Mouse (Mus musculus) MEL-GATA-1-ER (cell line): ENCODE results near the gene Macrod1.

ENCODE experiments used
- DNase-seq: peaks from one replicate; pipeline ENCODE4 v3.0.0-alpha.2; 2012; ENCODE audit warnings: low read depth; ENCODE audit errors: extremely low read depth

Gene Macrod1

DNA sequence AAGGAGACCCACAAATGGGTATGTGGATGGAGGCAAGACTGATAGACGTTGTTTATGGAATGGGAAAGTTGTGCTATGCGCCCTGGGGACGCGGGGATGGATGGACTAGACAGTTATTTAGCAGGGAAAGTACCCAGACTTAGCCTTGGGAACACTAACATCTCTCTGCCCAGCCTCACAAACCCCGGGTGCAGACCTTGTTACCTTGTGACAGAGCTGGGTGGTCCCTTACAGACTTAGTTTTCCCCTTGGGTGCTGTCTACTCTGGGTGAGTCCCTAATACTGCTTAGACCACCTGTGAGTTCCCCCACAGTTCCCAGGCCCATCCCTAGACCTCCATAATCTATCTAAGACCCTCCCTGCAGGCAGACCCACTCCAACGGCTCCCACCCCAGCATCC lies 110.2 kb downstream of the Macrod1 start:
- DNase-seq, result no peak

DNA sequence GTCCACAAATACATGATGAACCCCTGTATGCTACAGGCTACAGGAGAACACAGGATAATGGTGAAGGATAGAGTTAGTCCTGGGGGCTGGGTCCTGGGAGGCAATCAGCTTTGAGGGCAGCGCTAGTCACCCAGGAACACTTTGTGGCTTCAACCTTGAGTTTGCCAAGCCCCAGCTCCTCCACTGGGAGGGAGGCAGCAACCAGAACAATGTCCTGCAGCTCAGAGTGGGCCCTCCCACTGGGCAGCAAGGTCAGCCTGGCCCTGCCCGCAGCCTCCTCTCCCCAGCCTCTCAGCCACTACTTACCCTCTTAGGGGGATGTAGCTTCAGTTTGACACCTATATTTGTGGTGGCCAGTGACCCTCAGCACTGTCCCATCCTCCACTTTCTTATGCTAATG lies 111.8 kb downstream of the Macrod1 start:
- no peak for DNase-seq

DNA sequence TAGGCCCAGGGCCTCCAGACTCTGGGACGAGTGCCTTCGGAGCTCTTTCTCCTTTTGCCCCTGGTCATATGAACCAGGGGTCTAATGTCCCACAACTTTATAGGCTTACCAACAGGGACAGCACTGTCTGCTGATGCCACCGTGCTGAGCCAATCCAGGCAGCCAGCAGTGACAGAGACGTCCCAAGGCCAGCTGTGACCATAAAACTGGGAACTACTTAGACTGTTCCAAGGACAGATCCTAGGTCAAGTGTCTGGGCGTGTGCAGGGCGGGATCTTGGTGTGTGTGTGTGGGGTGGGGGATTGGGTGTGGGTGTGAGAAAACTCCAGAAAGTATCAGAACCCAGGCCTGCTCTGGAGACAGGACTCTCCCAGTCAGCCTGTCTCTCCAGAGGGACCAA lies 114.3 kb downstream of the Macrod1 start:
- no peak for DNase-seq

DNA sequence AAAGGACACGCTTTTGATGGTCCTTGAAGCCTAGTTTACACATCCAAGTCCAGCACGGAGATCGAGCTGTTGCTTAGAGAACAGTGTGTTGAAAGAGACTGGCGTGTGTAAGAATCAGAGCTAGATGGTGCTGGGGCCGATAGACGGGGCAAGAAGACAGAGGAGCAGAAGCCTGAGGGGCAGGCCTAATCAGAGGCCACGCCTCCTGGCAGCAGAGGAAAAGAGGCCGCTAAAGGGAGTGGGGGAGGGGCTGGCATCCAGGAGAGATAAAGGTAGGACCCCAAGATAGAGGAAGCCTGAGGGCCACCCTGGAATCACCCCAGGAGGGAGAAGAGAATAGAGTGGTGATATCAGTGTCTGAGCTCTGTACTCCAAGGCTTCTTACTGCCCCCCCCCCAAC lies 114.8 kb downstream of the Macrod1 start:
- no peak for DNase-seq

DNA sequence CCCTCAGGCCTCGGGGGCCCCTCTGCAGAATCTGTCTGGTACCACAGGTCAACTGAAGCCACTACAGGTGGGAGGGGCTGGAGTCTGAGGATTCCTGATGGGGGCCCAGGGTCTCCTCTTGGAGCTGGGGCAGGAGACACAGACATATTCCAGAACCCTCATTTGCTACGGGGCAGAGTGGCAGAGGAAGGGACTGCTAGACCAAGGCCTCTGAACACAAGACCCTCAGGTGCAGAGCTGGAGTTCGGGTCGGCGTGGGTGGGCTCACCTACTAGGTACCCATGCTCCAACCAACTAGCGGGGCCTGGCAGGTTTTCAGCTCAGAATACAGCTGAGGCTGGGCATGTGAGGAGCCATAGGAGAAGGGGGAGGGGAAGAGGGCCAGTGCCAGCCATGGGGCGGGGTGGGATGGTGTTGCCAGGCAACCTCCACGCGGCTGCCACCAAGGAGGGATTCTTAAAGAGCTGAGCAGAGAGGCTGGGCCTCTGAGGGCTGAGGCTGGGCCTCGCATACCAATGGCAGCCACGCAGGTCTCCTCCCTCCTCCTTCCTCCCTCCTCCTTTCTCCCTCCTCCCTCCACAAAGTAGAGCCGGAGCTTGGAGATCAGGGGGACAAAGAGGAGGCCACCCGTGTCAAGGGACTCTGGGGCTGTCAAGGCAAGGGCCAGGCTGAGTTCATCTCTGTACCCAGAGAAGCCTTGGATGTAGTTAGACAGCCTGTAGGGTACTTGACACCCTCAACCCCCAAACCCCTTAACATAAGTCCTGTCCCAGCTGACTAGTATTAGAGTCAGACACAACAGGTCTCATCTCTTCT lies 115.6 kb downstream of the Macrod1 start:
- DNase-seq, result no peak

DNA sequence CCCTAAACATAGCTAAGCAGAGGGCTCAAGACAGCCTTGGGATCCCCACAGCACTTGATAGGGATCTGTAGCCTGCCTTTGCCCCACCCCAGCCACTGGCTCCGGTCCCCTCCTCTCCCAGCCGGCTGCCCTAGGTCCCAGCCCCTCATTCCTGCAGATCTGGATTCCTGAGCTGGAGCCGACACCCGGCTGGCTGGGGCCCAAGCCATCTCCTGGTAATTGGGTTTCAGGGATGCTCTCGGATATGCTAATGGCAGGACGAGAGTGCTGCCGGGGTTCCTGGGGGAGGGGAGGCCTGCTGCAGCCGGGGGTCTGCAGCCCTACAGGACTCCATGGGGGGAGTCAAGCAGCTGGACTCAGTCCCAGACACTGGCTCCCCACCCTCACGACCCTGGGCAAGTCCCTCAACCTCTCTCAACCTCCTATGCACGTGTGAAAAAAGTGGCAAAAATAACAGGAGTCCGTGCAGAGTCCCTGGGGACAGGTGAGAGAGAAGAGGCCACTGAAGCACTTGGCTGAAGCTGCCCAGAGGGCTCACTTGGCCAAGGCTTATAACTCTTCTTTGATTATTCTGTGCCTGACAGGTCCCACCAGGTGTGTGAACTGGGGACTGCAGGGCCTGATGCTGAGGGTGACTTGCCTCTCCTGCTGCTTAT lies 119.6 kb downstream of the Macrod1 start:
- DNase-seq, result no peak

DNA sequence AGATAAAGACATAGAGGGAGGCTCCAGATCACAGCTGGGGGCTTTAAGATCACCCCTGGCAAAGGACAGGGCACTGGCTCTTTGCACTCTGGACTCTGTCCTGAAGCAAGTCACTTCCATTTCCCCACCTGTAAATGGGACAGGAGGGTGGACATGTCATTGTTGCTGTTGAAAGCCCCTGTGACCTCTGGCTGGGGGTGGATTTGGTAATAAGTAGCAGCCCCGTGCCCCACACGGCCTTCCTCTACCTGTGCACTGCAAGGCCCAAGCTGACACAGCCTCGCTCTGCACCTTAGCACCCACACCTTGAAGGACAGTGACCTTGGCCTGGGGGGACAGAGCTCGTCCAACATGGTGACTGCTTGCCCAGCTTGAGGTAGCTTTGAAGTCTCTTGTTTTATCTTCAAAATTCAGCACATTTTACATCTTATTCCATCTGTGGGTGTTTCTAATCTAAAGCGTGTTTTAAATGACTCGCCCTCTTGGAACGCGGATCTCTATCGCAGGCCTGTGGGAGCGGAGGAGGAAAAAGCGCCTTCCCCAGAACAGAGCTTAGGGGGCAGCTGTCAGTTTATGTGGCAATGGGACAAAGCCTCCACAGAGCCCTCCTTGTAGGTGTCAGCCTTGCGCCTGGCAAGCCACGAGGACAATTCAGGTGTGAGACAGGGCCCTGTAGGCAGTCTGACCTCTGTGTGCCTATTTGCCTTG lies 121.3 kb downstream of the Macrod1 start:
- no peak for DNase-seq

DNA sequence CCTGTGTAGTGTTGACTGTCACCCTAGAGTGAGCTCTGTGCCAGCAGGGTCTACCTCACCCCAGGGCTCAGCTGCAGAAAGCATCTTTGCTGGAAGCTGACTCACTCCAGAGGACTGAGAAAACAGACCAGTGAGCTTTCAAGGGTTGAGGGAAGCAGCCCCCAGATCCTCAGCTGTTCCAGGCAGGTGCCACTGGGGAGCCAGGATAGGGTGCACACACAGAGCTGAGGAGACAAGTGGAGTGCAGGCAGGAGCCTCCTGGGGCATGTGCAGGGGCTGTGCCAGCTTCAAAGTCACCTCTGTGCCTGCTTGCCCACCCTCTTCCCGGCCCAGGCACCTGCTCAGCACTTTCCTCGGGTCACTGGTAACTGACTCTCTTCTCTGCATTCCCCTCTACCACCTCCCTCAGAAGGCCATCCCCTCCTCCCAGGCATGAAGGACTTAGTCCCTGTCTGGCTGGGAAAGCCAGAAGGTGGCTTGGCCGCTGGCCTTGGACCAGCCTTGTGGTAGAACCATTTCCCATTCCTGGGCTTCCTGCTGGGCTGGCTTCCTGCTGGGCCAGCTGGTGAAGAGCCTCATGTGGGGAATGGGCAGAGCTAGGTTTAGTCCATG lies 122.3 kb downstream of the Macrod1 start:
- no peak for DNase-seq

DNA sequence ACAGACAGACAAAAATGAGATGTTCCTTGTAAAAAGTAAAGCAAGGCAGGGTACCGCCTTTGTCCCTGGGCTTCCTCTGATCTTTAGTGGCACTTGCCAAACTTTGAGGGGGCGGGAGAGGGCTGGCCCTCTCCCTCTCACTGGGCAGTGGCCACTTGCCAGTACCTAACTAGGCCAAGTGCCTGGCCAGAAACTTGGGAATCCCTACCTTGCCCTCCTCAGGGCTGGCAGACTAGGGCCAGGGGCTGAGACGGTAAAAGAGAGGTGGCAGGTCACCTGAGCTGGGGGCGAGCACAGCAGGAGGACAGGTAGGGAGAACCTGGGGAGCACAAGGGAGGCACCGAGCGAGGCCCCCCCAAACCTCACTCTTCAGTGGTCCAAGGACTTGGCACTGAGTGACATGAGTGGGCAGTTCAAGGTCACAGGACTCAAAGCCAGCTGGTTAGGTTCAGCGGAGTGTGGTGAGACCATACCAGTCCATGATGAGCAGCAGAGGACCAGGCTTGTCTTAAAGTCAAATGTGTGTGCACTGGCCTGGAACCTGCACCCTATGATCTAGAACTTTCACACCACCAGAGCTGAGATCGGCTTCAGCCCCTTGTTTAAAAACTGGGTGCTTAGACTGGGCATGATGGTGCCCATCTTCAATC lies 124.3 kb downstream of the Macrod1 start:
- no peak for DNase-seq

DNA sequence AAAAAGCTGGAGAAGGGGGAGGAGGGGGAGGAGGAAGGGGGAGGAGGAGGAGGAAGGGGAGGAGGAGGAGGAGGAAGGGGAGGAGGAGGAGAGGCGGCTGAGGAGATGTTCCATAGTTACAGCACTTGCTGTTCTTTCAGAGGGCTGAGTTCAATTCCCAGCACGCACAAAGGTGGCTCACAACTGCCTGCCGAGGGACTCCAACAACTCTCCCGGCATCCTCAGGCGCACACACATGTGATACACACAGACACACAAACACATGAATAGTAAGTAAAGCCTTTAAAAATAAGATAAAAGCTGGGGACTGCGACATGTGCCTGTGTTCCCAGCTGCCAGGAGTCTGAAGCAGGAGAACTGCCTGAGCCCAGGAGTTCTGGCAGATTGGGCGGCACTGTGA lies 124.9 kb downstream of the Macrod1 start:
- no peak for DNase-seq

DNA sequence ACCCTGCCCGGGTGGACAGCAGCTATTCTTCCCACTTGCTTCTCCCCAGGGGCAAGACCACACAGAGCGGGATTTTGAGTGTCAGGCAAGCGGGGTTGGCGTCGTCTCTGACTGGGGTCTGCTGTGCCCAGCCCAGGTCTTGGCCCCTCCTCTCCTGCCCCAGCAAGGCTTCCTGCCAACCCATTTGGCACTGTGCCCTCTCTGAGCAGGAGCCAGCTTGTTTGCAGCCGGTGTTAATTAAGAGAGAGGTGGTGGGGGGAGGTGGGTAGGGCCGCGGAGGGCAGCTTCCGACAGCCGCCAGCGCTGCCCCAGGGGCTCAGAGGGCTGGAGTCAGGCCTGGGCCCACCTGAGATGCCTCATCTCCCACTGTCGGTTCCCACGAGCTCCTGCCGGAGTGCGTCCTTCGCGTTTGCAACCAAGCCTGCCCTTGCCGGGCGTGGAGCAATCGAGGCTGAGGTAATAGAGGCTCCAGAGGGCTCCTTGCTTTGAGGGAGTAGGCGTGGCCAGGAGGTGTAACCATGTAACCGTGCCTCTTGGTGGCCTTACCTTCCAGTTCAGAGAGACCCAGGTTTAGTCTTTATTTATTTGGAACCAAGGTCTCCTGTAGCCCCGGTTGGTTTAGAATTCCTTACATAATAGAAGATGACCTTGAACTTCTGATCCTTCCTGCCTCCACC lies 125.8 kb downstream of the Macrod1 start:
- DNase-seq, result no peak

DNA sequence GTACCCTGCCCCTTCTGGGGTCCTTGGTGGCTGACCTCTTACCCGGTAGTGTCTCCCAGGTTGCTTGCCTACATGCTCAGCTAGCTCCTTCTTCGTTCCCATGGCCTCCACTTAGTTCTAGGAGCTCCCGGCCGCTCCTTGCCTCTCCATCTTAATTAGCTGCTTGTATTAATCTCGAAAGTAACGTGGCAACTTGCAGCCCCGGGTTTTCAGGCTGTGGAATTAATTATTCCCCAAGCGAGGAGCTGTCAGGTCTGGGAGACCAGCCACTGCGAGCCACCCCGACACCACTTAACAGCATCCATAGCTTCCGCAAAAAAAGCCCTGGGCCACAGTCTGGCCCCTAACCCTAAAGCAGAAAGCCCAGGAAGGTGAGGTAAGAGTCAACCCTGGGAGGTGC lies 126.8 kb downstream of the Macrod1 start:
- DNase-seq, result no peak

DNA sequence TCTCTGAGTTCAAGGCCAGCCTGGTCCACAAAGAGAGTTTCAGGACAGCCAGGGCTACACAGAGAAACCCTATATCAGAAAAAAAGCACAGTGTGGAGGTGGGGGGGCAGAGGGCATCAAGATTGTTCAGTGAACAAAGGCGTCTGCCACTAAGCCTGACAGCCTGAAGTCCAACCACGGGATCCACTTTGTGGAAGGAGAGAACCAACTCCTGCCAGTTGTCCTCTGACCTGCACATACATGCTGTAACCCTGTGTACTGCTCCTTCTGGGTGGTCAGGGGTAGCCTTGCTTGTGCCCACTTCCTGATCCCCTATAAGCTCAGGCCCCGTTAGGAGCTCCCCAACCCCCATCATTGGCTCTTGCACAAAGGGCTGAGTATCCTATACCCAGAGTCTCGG lies 128.4 kb downstream of the Macrod1 start:
- DNase-seq, result no peak

DNA sequence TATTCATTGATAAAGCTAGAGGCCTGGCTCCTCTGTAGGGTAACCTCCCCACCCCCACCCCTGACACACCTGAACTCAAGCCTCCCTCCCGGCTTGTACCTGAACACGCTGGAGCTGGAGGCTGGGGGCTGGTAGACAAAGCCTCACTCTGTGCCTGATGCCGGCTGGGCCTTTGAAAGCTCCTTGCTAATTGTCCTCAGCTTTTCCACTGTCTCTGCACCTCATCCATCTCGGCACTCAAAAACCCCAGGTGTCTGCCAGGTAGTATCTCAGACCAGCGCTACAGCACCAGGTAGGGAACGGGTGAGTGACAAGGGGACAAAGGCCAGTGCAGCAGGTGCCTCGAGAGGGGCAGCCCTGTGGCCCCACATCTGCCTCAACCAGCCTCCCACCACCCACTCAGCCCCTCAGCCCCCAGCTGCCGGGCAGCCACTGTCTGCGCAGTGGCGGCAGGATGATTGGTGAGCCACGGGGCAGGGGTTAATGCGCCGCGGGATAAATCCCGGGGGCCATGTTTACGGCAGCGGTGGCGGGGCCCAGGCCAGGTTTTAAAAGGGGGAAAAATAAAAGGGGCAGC lies 129.2 kb downstream of the Macrod1 start:
- DNase-seq, result no peak

DNA sequence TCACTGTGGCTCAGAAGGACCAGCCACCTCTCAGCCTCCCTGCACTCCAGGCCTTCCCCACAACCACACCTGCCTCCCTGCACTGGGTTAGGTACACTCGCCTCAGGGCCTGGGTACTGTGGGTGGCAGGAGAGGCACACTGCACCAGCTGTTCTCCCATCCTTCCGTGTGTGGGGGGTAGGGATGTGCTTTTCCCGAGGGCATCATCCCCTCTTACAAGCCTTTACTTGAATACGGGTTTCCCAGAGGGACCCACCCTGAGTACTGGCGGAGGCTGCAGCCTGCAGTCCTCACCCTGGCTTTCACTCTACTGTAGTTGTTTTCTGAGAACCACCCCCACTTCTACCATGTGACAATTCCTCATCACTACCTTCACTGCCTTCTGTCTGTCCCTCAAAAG lies 130.5 kb downstream of the Macrod1 start:
- DNase-seq, result no peak

DNA sequence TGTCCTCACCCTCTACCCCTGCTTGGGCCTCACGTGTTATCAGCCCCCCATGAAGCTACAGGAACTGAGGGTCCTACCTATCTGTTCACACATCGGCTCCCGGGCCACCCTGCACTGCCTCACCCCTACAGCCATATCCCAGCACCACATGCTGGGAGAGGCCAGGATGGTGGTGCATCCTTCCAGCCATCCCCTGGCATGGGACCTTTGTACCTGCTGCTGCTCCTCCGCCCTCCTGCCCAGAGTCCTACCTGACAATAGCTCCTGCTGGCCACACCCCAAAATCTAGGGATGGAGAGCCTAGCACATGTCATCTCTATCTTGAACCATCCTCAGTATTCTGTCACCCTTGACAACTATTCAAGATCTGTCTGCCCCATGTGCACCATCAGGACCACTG lies 132.4 kb downstream of the Macrod1 start:
- no peak for DNase-seq

DNA sequence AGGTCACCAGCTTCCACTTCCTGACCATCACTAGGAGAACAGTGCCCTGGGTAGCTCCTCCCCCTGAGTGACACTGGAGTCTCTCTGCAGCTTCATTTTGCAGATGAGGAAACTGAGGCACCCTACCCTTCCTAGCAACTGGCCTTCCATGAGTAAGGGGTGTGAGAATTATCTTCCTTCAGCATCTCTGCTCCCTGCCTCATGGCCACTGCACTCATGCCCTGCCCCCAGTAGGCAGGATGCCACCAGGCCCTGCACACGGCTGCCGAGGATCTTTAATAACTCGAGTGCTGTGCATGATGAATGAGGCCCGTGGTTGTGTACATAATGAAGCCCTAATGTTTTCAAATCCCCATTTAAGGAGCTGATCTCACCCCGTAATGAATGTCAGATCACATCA lies 134.4 kb downstream of the Macrod1 start:
- no peak for DNase-seq

DNA sequence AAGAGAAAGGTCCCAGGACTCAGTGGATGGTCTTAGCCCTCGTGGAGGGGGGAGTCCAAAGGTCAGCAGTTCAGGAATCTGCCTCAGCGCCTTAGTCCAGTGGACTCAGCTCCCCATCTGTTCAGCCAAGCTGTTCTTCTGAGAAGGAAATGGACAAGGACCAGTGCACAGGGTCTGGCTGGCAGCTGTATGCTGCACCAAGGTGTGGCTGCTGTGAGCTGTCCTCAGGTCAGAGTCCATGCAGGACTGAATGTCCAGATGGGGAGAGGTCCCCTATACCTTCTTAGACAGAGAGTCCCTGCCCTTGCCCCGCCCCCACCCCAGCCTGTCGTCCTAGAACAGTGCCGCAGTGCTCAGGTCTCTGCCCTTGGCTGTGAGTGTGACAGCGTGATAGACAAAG lies 135.0 kb downstream of the Macrod1 start:
- DNase-seq, result no peak

DNA sequence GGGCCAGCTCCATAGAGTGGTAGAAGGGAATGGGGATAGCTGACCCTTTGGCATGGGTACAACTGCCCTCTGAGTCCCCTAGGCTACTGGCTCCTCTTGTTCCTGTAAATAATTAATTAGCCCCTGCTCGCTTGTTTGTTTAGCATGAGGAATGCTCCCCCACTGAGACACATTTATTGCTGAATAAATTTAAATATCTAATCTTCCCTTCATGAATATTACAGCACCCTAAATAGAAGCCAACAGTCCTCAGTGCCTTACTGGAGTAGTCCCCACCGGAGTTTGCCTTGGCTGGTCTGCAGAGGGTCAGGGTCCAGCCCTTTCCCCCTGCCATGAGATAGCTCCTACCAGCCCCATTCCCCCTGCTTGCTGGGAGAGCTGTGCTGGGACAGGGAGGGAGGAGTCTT lies 136.0 kb downstream of the Macrod1 start:
- DNase-seq, result no peak

DNA sequence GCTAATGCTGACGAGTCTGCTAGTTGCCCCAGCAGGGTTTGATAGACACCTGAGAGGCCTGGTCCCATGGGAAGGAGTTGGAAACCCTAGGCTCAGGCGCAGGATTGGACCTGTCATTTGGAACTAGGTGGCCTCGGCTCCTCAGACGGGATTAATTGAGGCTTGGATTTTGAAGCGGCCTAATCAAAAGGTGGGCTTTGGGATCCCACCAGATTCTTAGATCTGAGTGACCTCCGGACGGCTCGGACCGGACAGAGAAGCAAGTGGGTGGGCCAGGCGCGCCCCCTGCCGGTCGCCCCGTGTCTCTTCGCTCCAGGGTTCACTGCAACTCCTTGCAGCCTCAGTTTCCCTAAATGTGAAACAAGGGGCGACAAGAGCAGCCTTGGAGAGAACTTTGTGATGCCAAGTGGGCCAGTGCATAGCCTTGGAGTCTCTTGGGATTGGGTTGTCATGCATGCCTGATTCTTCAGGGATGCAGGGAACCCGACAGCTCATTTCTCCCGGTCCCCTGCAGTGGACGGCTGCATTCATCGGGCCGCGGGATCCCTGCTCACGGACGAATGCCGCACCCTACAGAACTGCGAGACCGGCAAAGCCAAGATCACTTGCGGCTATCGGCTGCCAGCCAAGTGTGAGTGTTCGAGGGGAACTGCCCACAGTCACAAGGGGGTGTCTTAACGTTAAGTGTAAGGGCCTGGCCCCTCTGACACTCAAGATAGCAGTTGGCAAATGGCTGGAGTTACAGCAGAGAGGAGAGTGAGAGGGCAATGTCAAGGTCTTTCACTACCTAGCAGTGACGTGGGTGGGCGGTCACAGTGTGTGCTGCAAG lies 139.5 kb downstream of the Macrod1 start:
- DNase-seq, result no peak
